Mouse (Mus musculus) liver, embryonic 12.5 days (tissue): Measurements from ENCODE around the gene Dpm2. TPM values are rescaled to one million over a fixed set of nuclear protein-coding genes. Genes with fewer than 3 reads are reported as not detected.

Experiments
- ATAC-seq: fragments of 200-750 bp; cut with Nextera tagmentation; 2 replicates; pipeline ENCODE4 v1.8.0; 2017; ENCODE audit warnings: moderate number of reproducible peaks, mild to moderate bottlenecking, moderate library complexity
- H3K27ac ChIP-seq: fragments of 300-500 bp; sonication (generic); 2 replicates; pipeline ENCODE4 v1.5.1; 2016; ENCODE audit warnings: mild to moderate bottlenecking
- H3K27me3 ChIP-seq: fragments of 300-500 bp; sonication (generic); replicated peaks from 2 replicates; pipeline ENCODE4 v1.6.1; 2016; ENCODE audit warnings: mild to moderate bottlenecking, moderate library complexity
- H3K36me3 ChIP-seq: fragments of 300-500 bp; sonication (generic); 2 replicates; pipeline ENCODE4 v1.6.1; 2016; ENCODE audit warnings: mild to moderate bottlenecking, moderate library complexity
- H3K4me1 ChIP-seq: fragments of 300-500 bp; sonication (generic); 2 replicates; pipeline ENCODE4 v1.6.1; 2016
- H3K4me2 ChIP-seq: fragments of 300-500 bp; sonication (generic); 2 replicates; pipeline ENCODE4 v1.6.1; 2016; ENCODE audit warnings: mild to moderate bottlenecking, moderate library complexity
- H3K4me3 ChIP-seq: fragments of 300-500 bp; sonication (generic); 2 replicates; pipeline ENCODE4 v1.5.1; 2016; ENCODE audit warnings: mild to moderate bottlenecking, moderate library complexity
- H3K9ac ChIP-seq: fragments of 300-500 bp; sonication (generic); 2 replicates; pipeline ENCODE4 v1.6.1; 2016; ENCODE audit warnings: mild to moderate bottlenecking, moderate library complexity
- H3K9me3 ChIP-seq: fragments of 300-500 bp; sonication (generic); replicated peaks from 2 replicates; pipeline ENCODE4 v1.6.1; 2016; ENCODE audit warnings: mild to moderate bottlenecking, moderate library complexity
- WGBS: fragments of 180-500 bp; shearing (Covaris S2); methylation state at CpG from one replicate; pipeline ENCODE4 v1.1.7; 2016; ENCODE audit not compliant: insufficient replicate concordance; 5-methylcytosine and 5-hydroxymethylcytosine counted together
- polyA plus RNA-seq: library from polyadenylated mRNA; unstranded; fragments of >200 nt; fragmentation: Nextera tagmentation; extraction: Ambion mirVana; gene quantifications from 2 replicates; pipeline ENCODE4 v1.2.1, GENCODE M21; 2016

Gene Dpm2
- polyA plus RNA-seq, 1 experiment from 2014 or later: 73.8 TPM

GRCm38 (mm10) chr2:32574901-32575585, 4.4 kb downstream of the Dpm2 start:
- H3K9me3 ChIP-seq: no peaks in the 10 kb centered on the region
- 6% methylated on average over 26 of the region's 26 CpGs for WGBS
- H3K27ac ChIP-seq: no peak overlapping the region
- peaks cover 18% of the 10 kb centered on the region for H3K36me3 ChIP-seq
- peaks cover 33% of the 10 kb centered on the region for H3K4me1 ChIP-seq
- no peak for ATAC-seq
- H3K27me3 ChIP-seq: peaks cover 50% of the 10 kb centered on the region
- H3K4me3 ChIP-seq: peak overlapping the region; percentile 43
- peak overlapping the region; percentile 36; the same call in 1 of the 2 replicates for H3K9ac ChIP-seq
- H3K4me2 ChIP-seq: peak overlapping the region; percentile 72

GRCm38 (mm10) chr2:32575586-32576160, 5.0 kb downstream of the Dpm2 start, which contains the start of gene 9430097D07Rik:
Gene 9430097D07Rik, minus strand, starts transcription at chr2:32575684.
- Histone ChIP-seq H3K4me2 (peak within 1 kb of the TSS; percentile 72), H3K9me3 (no peaks in the 10 kb centered on the region), H3K27ac (no peak within 1 kb of the TSS), H3K4me1 (peaks cover 33% of the 10 kb centered on the region), H3K9ac (peak within 1 kb of the TSS; percentile 36), H3K27me3 (peaks cover 56% of the 10 kb centered on the region), H3K36me3 (peaks cover 18% of the 10 kb centered on the region), H3K4me3 (peak within 1 kb of the TSS; percentile 43)
- 11% methylated on average over 28 of the region's 28 CpGs for WGBS
- ATAC-seq: peak; percentile 22; the same call in 1 of the 2 replicates

GRCm38 (mm10) chr2:32576532-32576931, 5.9 kb downstream of the Dpm2 start:
- Histone ChIP-seq H3K27ac (no peak overlapping the region), H3K27me3 (peaks cover 61% of the 10 kb centered on the region), H3K36me3 (peaks cover 18% of the 10 kb centered on the region), H3K9ac (no peak overlapping the region), H3K4me1 (peaks cover 29% of the 10 kb centered on the region), H3K9me3 (no peaks in the 10 kb centered on the region), H3K4me3 (no peak overlapping the region), H3K4me2 (no peak overlapping the region)
- no peak for ATAC-seq
- WGBS: 72% methylated on average over 9 of the region's 9 CpGs

GRCm38 (mm10) chr2:32578146-32579046, 7.7 kb downstream of the Dpm2 start:
- H3K9ac ChIP-seq: no peak overlapping the region
- H3K9me3 ChIP-seq: no peaks in the 10 kb centered on the region
- H3K4me3 ChIP-seq: no peak overlapping the region
- H3K36me3 ChIP-seq: peaks cover 3% of the 10 kb centered on the region; the same call in 1 of the 2 replicates
- no peak for ATAC-seq
- H3K4me1 ChIP-seq: peaks cover 28% of the 10 kb centered on the region
- 38% methylated on average over 25 of the region's 30 CpGs for WGBS
- H3K27ac ChIP-seq: no peak overlapping the region
- peaks cover 67% of the 10 kb centered on the region for H3K27me3 ChIP-seq
- no peak overlapping the region for H3K4me2 ChIP-seq

- Histone ChIP-seq H3K4me1 (peaks cover 26% of the 10 kb centered on the region), H3K27ac (no peak overlapping the region), H3K36me3 (no peaks in the 10 kb centered on the region), H3K4me3 (0 out of 2 replicates have a peak overlapping the region, but pooled peaks have one; percentile 12), H3K4me2 (peak overlapping the region; percentile 42), H3K27me3 (peaks cover 52% of the 10 kb centered on the region), H3K9me3 (no peaks in the 10 kb centered on the region), H3K9ac (no peak overlapping the region)
- no peak for ATAC-seq
- WGBS: 36% methylated on average over 19 of the region's 19 CpGs
Measured at GRCm38 (mm10) chr2:32581450-32582095, 10.9 kb downstream of the Dpm2 start.

- Histone ChIP-seq H3K4me1 (peaks cover 40% of the 10 kb centered on the region), H3K4me2 (peak overlapping the region; percentile 76), H3K27ac (no peak overlapping the region), H3K9ac (peak overlapping the region; percentile 50; the same call in 1 of the 2 replicates), H3K9me3 (no peaks in the 10 kb centered on the region), H3K36me3 (no peaks in the 10 kb centered on the region), H3K4me3 (peak overlapping the region; percentile 42), H3K27me3 (peaks cover 37% of the 10 kb centered on the region)
- 10% methylated on average over 37 of the region's 37 CpGs for WGBS
- ATAC-seq: peak; percentile 71
Measured at GRCm38 (mm10) chr2:32582830-32583799, 12.5 kb downstream of the Dpm2 start.

GRCm38 (mm10) chr2:32585149-32585714, 14.6 kb downstream of the Dpm2 start:
- Histone ChIP-seq H3K4me1 (peaks cover 57% of the 10 kb centered on the region), H3K9ac (no peak overlapping the region), H3K36me3 (peaks cover 2% of the 10 kb centered on the region), H3K27ac (no peak overlapping the region), H3K4me2 (no peak overlapping the region), H3K9me3 (no peaks in the 10 kb centered on the region), H3K4me3 (no peak overlapping the region), H3K27me3 (peaks cover 16% of the 10 kb centered on the region)
- 71% methylated on average over 7 of the region's 7 CpGs for WGBS
- ATAC-seq: no peak

- H3K4me1 ChIP-seq: peaks cover 53% of the 10 kb centered on the region
- under 1% methylated on average over 38 of the region's 38 CpGs for WGBS
- H3K27ac ChIP-seq: peak within 1 kb of the TSS; percentile 47; the same call in 1 of the 2 replicates
- H3K4me2 ChIP-seq: peak within 1 kb of the TSS; percentile 94
- peak within 1 kb of the TSS; percentile 76 for H3K9ac ChIP-seq
- peaks cover 8% of the 10 kb centered on the region for H3K36me3 ChIP-seq
- peak; percentile 83 for ATAC-seq
- H3K9me3 ChIP-seq: no peaks in the 10 kb centered on the region
- H3K4me3 ChIP-seq: peak within 1 kb of the TSS; percentile 69
- peaks cover 6% of the 10 kb centered on the region; the same call in 1 of the 2 replicates for H3K27me3 ChIP-seq
Measured at GRCm38 (mm10) chr2:32586871-32587351, 16.3 kb downstream of the Dpm2 start, which contains the start of gene St6galnac4. Gene St6galnac4, plus strand, starts transcription at chr2:32587095.

- Histone ChIP-seq H3K9me3 (no peaks in the 10 kb centered on the region), H3K27me3 (0 out of 2 replicates have a peak, but pooled peaks cover 6% of the 10 kb centered on the region), H3K4me2 (peak overlapping the region; percentile 94), H3K4me3 (peak overlapping the region; percentile 69), H3K27ac (peak overlapping the region; percentile 47; the same call in 1 of the 2 replicates), H3K36me3 (peaks cover 12% of the 10 kb centered on the region), H3K9ac (peak overlapping the region; percentile 76), H3K4me1 (peaks cover 52% of the 10 kb centered on the region)
- ATAC-seq: no peak; the same call in 1 of the 2 replicates
- 3% methylated on average over 9 of the region's 9 CpGs for WGBS
Measured at GRCm38 (mm10) chr2:32587731-32588321, 17.2 kb downstream of the Dpm2 start.
